Mouse (Mus musculus): Measurements from ENCODE around the gene Olr1.

Gene Olr1

GRCm38 (mm10) chr6:129507024-129507423 is at the start of gene Olr1:
Gene Olr1, minus strand, starts transcription at chr6:129507165.
- TF ChIP-seq POU5F1 (IDR thresholded peaks at IDR 0.05; ENCODE audit: borderline replicate concordance, low read length) (no peak), CTCF (conservative IDR thresholded peaks at IDR 0.05; ENCODE audit: low read length) (no peak), NANOG (IDR thresholded peaks at IDR 0.05; ENCODE audit: borderline replicate concordance, low read length) (no peak)
- H3K36me3 ChIP-seq (ENCODE audit: insufficient read depth, low read length), result no peaks in the 10 kb centered on the region
- no peaks in the 10 kb centered on the region for H3K4me1 ChIP-seq (replicated peaks; ENCODE audit: low read depth, low read length)
- no peak within 1 kb of the TSS for H3K4me3 ChIP-seq (replicated peaks; ENCODE audit: low read length)
- no peaks in the 10 kb centered on the region for H3K9me3 ChIP-seq (ENCODE audit: low read length)
- H3K27me3 ChIP-seq (ENCODE audit: insufficient read depth, low read length), result no peaks in the 10 kb centered on the region

GRCm38 (mm10) chr6:129548009-129548408 is 41.0 kb upstream of the Olr1 start:
- no peaks in the 10 kb centered on the region for H3K4me1 ChIP-seq (replicated peaks; ENCODE audit: low read depth, low read length)
- no peak overlapping the region for H3K4me3 ChIP-seq (replicated peaks; ENCODE audit: low read length)
- no peaks in the 10 kb centered on the region for H3K36me3 ChIP-seq (ENCODE audit: insufficient read depth, low read length)
- H3K9me3 ChIP-seq (ENCODE audit: low read length), result no peaks in the 10 kb centered on the region
- TF ChIP-seq POU5F1 (IDR thresholded peaks at IDR 0.05; ENCODE audit: borderline replicate concordance, low read length), result no peak
- no peak for TF ChIP-seq CTCF (conservative IDR thresholded peaks at IDR 0.05; ENCODE audit: low read length)
- no peak for TF ChIP-seq NANOG (IDR thresholded peaks at IDR 0.05; ENCODE audit: borderline replicate concordance, low read length)
- no peaks in the 10 kb centered on the region for H3K27me3 ChIP-seq (ENCODE audit: insufficient read depth, low read length)

GRCm38 (mm10) chr6:129547277-129547676 is 40.3 kb upstream of the Olr1 start:
- TF ChIP-seq NANOG (IDR thresholded peaks at IDR 0.05; ENCODE audit: borderline replicate concordance, low read length) (no peak), POU5F1 (IDR thresholded peaks at IDR 0.05; ENCODE audit: borderline replicate concordance, low read length) (no peak), CTCF (conservative IDR thresholded peaks at IDR 0.05; ENCODE audit: low read length) (no peak)
- no peaks in the 10 kb centered on the region for H3K27me3 ChIP-seq (ENCODE audit: insufficient read depth, low read length)
- H3K4me3 ChIP-seq (replicated peaks; ENCODE audit: low read length), result no peak overlapping the region
- peaks cover 4% of the 10 kb centered on the region; the same call in 1 of the 2 replicates for H3K36me3 ChIP-seq (ENCODE audit: insufficient read depth, low read length)
- H3K4me1 ChIP-seq (replicated peaks; ENCODE audit: low read depth, low read length), result no peaks in the 10 kb centered on the region
- H3K9me3 ChIP-seq (ENCODE audit: low read length), result no peaks in the 10 kb centered on the region

GRCm38 (mm10) chr6:129543709-129544606 is 37.0 kb upstream of the Olr1 start:
- TF ChIP-seq CTCF (conservative IDR thresholded peaks at IDR 0.05; ENCODE audit: low read length) (peak; percentile 96), POU5F1 (IDR thresholded peaks at IDR 0.05; ENCODE audit: borderline replicate concordance, low read length) (no peak)
- Histone ChIP-seq H3K4me1 (replicated peaks; ENCODE audit: low read depth, low read length) (peaks cover 8% of the 10 kb centered on the region), H3K27me3 (ENCODE audit: insufficient read depth, low read length) (no peaks in the 10 kb centered on the region), H3K36me3 (ENCODE audit: insufficient read depth, low read length) (peaks cover 35% of the 10 kb centered on the region), H3K9me3 (ENCODE audit: low read length) (no peaks in the 10 kb centered on the region), H3K4me3 (replicated peaks; ENCODE audit: low read length) (no peak overlapping the region)

GRCm38 (mm10) chr6:129542540-129542939 is 35.6 kb upstream of the Olr1 start:
- Histone ChIP-seq H3K4me3 (replicated peaks; ENCODE audit: low read length) (no peak overlapping the region), H3K9me3 (ENCODE audit: low read length) (no peaks in the 10 kb centered on the region), H3K4me1 (replicated peaks; ENCODE audit: low read depth, low read length) (peaks cover 8% of the 10 kb centered on the region), H3K27me3 (ENCODE audit: insufficient read depth, low read length) (no peaks in the 10 kb centered on the region), H3K36me3 (ENCODE audit: insufficient read depth, low read length) (peaks cover 49% of the 10 kb centered on the region)
- no peak for TF ChIP-seq CTCF (conservative IDR thresholded peaks at IDR 0.05; ENCODE audit: low read length)
- no peak for TF ChIP-seq POU5F1 (IDR thresholded peaks at IDR 0.05; ENCODE audit: borderline replicate concordance, low read length)
- TF ChIP-seq NANOG (IDR thresholded peaks at IDR 0.05; ENCODE audit: borderline replicate concordance, low read length), result no peak

- Histone ChIP-seq H3K36me3 (ENCODE audit: insufficient read depth, low read length) (peaks cover 54% of the 10 kb centered on the region), H3K4me1 (replicated peaks; ENCODE audit: low read depth, low read length) (peaks cover 8% of the 10 kb centered on the region), H3K9me3 (ENCODE audit: low read length) (no peaks in the 10 kb centered on the region), H3K4me3 (replicated peaks; ENCODE audit: low read length) (no peak overlapping the region), H3K27me3 (ENCODE audit: insufficient read depth, low read length) (no peaks in the 10 kb centered on the region)
- TF ChIP-seq POU5F1 (IDR thresholded peaks at IDR 0.05; ENCODE audit: borderline replicate concordance, low read length) (no peak), NANOG (IDR thresholded peaks at IDR 0.05; ENCODE audit: borderline replicate concordance, low read length) (no peak), CTCF (conservative IDR thresholded peaks at IDR 0.05; ENCODE audit: low read length) (no peak)
Observed at GRCm38 (mm10) chr6:129541931-129542330, 35.0 kb upstream of the Olr1 start.

GRCm38 (mm10) chr6:129538555-129538954 is 31.6 kb upstream of the Olr1 start:
- H3K4me1 ChIP-seq (replicated peaks; ENCODE audit: low read depth, low read length), result peaks cover 16% of the 10 kb centered on the region
- H3K4me3 ChIP-seq (replicated peaks; ENCODE audit: low read length), result no peak overlapping the region
- peaks cover 63% of the 10 kb centered on the region for H3K36me3 ChIP-seq (ENCODE audit: insufficient read depth, low read length)
- H3K27me3 ChIP-seq (ENCODE audit: insufficient read depth, low read length), result no peaks in the 10 kb centered on the region
- TF ChIP-seq CTCF (conservative IDR thresholded peaks at IDR 0.05; ENCODE audit: low read length) (no peak), NANOG (IDR thresholded peaks at IDR 0.05; ENCODE audit: borderline replicate concordance, low read length) (no peak), POU5F1 (IDR thresholded peaks at IDR 0.05; ENCODE audit: borderline replicate concordance, low read length) (no peak)
- no peaks in the 10 kb centered on the region for H3K9me3 ChIP-seq (ENCODE audit: low read length)

- TF ChIP-seq POU5F1 (IDR thresholded peaks at IDR 0.05; ENCODE audit: borderline replicate concordance, low read length) (no peak), NANOG (IDR thresholded peaks at IDR 0.05; ENCODE audit: borderline replicate concordance, low read length) (no peak), CTCF (conservative IDR thresholded peaks at IDR 0.05; ENCODE audit: low read length) (no peak)
- Histone ChIP-seq H3K36me3 (ENCODE audit: insufficient read depth, low read length) (peaks cover 46% of the 10 kb centered on the region), H3K9me3 (ENCODE audit: low read length) (no peaks in the 10 kb centered on the region), H3K4me1 (replicated peaks; ENCODE audit: low read depth, low read length) (peaks cover 14% of the 10 kb centered on the region), H3K4me3 (replicated peaks; ENCODE audit: low read length) (no peak overlapping the region), H3K27me3 (ENCODE audit: insufficient read depth, low read length) (no peaks in the 10 kb centered on the region)
Observed at GRCm38 (mm10) chr6:129535723-129536122, 28.8 kb upstream of the Olr1 start.

Data from E14TG2a.4 (cell line).